In genomic region chr12:112544946-112545701, GRCm38 (mm10) we compare ENCODE assay signal across 12 mouse cellular contexts. TPM values are rescaled to one million over a fixed set of nuclear protein-coding genes. Genes with fewer than 3 reads are reported as not detected.
DNase-seq lines count a peak whose midpoint lies in the region; ATAC-seq and TF ChIP-seq lines count a peak whose summit lies in the region.
"Had no signal": no experiment of that assay in that cellular context is flagged by ENCODE, and none has a peak within 500 bp of the region (broad histone marks: within the 10 kb centered on the region; RNA-seq: fewer than 3 reads in every experiment).

No protein-coding gene starts in this region.

- no peak overlapping the region for H3K4me2 ChIP-seq in liver, embryonic 16.5 days (ENCODE audit: low read depth, low read length)
- H3K4me2 ChIP-seq in liver, postnatal 0 days (ENCODE audit: low read depth, low read length), result no peak overlapping the region
- H3K4me2 ChIP-seq in midbrain, postnatal 0 days (ENCODE audit: low read depth, low read length, poor library complexity, severe bottlenecking), result no peak overlapping the region
- H3K4me2 ChIP-seq: embryonic facial prominence, embryonic 12.5 days; intestine, embryonic 15.5 days had no signal

- no peak for TF ChIP-seq EP300 in liver, postnatal 0 days (IDR thresholded peaks at IDR 0.05; ENCODE audit: low read depth)

- no peak for TF ChIP-seq POLR2A in cerebellum, adult 2 months (IDR thresholded peaks at IDR 0.05; ENCODE audit: borderline replicate concordance, insufficient read depth, low read length)

- TF ChIP-seq CTCF in liver, postnatal 0 days (IDR thresholded peaks at IDR 0.05; ENCODE audit: low read depth), result no peak
- 0 out of 2 replicates have a peak, but pooled peaks have one; percentile 6 for TF ChIP-seq CTCF in midbrain, postnatal 0 days (IDR thresholded peaks at IDR 0.05)
- TF ChIP-seq CTCF in left cerebral cortex, adult 2 months (IDR thresholded peaks at IDR 0.05), result no peak
- no peak for TF ChIP-seq CTCF in cerebellum, adult 2 months (IDR thresholded peaks at IDR 0.05; ENCODE audit: borderline replicate concordance, insufficient read depth, low read depth, low read length)

- DNase-seq in frontal cortex, postnatal 10 days (ENCODE audit: low spot score in 2 of 2), result no peak
- no peak for DNase-seq in liver, postnatal 0 days
- DNase-seq in gastrocnemius, postnatal 14 days, result peak; percentile 60
- DNase-seq in midbrain, postnatal 0 days (ENCODE audit: low spot score), result no peak
- DNase-seq in left cerebral cortex, adult 2 months (ENCODE audit: extremely low spot score in 1 of 2, low spot score in 2 of 2), result no peak
- DNase-seq in cerebellum, adult 2 months, result no peak
- DNase-seq: thymus, adult 18-20 months had no signal

- H3K4me1 ChIP-seq in liver, embryonic 16.5 days (ENCODE audit: control insufficient read depth, low read depth, low read length), result no peaks in the 10 kb centered on the region
- no peaks in the 10 kb centered on the region; the same call in 1 of the 2 replicates for H3K4me1 ChIP-seq in liver, postnatal 0 days (ENCODE audit: insufficient read depth)
- peaks cover 10% of the 10 kb centered on the region; the same call in 1 of the 2 replicates for H3K4me1 ChIP-seq in midbrain, postnatal 0 days (ENCODE audit: insufficient read depth, low read length)
- H3K4me1 ChIP-seq in cerebellum, adult 2 months (ENCODE audit: control insufficient read depth, insufficient read depth, low read length), result no peaks in the 10 kb centered on the region

- 0 out of 2 replicates have a peak, but pooled peaks have one; percentile 25 for ATAC-seq in frontal cortex, adult (ENCODE audit: low TSS enrichment)
- 0 out of 2 replicates have a peak, but pooled peaks have one; percentile 7 for ATAC-seq in liver, embryonic 16.5 days (ENCODE audit: low read depth)
- ATAC-seq in liver, postnatal 0 days, result no peak
- ATAC-seq in midbrain, postnatal 0 days (ENCODE audit: low FRiP score), result no peak
- ATAC-seq: intestine, embryonic 15.5 days had no signal

- intact Hi-C loops in gastrocnemius, postnatal 14 days (cut with DNase I; ENCODE audit: low total_unique reads), result loop anchor here (2.0 to 5.0 kb wide), 2 partner anchors 43 to 400 kb away; no protein-coding TSS in a partner anchor
- intact Hi-C loops in left cerebral cortex, adult 2 months (cut with DNase I), result no loop called here

- H3K4me3 ChIP-seq in liver, embryonic 16.5 days (ENCODE audit: low read depth, low read length), result no peak overlapping the region
- H3K4me3 ChIP-seq in liver, postnatal 0 days (ENCODE audit: low read depth, low read length), result no peak overlapping the region
- no peak overlapping the region for H3K4me3 ChIP-seq in midbrain, postnatal 0 days (ENCODE audit: low read depth, low read length)
- no peak overlapping the region for H3K4me3 ChIP-seq in left cerebral cortex, adult 2 months
- H3K4me3 ChIP-seq in cerebellum, adult 2 months (replicated peaks; ENCODE audit: insufficient read depth, low read depth, low read length), result no peak overlapping the region
- H3K4me3 ChIP-seq: embryonic facial prominence, embryonic 12.5 days; intestine, embryonic 15.5 days had no signal

- H3K27me3 ChIP-seq in liver, embryonic 16.5 days (ENCODE audit: control insufficient read depth, insufficient read depth, low read depth, low read length), result no peaks in the 10 kb centered on the region
- H3K27me3 ChIP-seq in liver, postnatal 0 days (ENCODE audit: insufficient read depth, low read length), result no peaks in the 10 kb centered on the region
- H3K27me3 ChIP-seq in midbrain, postnatal 0 days (ENCODE audit: insufficient read depth, low read length), result peaks cover 3% of the 10 kb centered on the region; the same call in 1 of the 2 replicates
- H3K27me3 ChIP-seq in cerebellum, adult 2 months (ENCODE audit: control insufficient read depth, insufficient read depth, low read length), result no peaks in the 10 kb centered on the region
- H3K27me3 ChIP-seq: embryonic facial prominence, embryonic 12.5 days; intestine, embryonic 15.5 days had no signal

- no peaks in the 10 kb centered on the region for H3K36me3 ChIP-seq in liver, embryonic 16.5 days (ENCODE audit: control insufficient read depth, insufficient read depth)
- H3K36me3 ChIP-seq in liver, postnatal 0 days (replicated peaks; ENCODE audit: insufficient read depth, low read length), result no peaks in the 10 kb centered on the region
- no peaks in the 10 kb centered on the region for H3K36me3 ChIP-seq in midbrain, postnatal 0 days (ENCODE audit: insufficient read depth, low read length)
- H3K36me3 ChIP-seq: embryonic facial prominence, embryonic 12.5 days; intestine, embryonic 15.5 days had no signal

- WGBS in liver, embryonic 16.5 days (ENCODE audit: insufficient replicate concordance), result 43% methylated on average over 12 of the region's 12 CpGs
- 44% methylated on average over 12 of the region's 12 CpGs for WGBS in liver, postnatal 0 days (ENCODE audit: insufficient replicate concordance)
- 32% methylated on average over 12 of the region's 12 CpGs for WGBS in midbrain, postnatal 0 days
- WGBS in cerebellum, adult 2 months, result 53% methylated on average over 12 of the region's 12 CpGs

- H3K27ac ChIP-seq in liver, embryonic 16.5 days (ENCODE audit: low read length), result no peak overlapping the region
- no peak overlapping the region for H3K27ac ChIP-seq in liver, postnatal 0 days (ENCODE audit: low read depth)
- H3K27ac ChIP-seq in midbrain, postnatal 0 days (ENCODE audit: low read depth, low read length), result no peak overlapping the region
- H3K27ac ChIP-seq in left cerebral cortex, adult 2 months, result no peak overlapping the region
- H3K27ac ChIP-seq in cerebellum, adult 2 months (ENCODE audit: insufficient read depth, low read length), result no peak overlapping the region
- H3K27ac ChIP-seq: embryonic facial prominence, embryonic 12.5 days; intestine, embryonic 15.5 days; liver, embryonic 14.5 days had no signal

- H3K9ac ChIP-seq in liver, embryonic 16.5 days (ENCODE audit: low read depth, low read length), result no peak overlapping the region
- no peak overlapping the region for H3K9ac ChIP-seq in liver, postnatal 0 days (replicated peaks)
- H3K9ac ChIP-seq in midbrain, postnatal 0 days (replicated peaks; ENCODE audit: low read length, poor library complexity, severe bottlenecking), result 0 out of 2 replicates have a peak overlapping the region, but pooled peaks have one; percentile 24
- H3K9ac ChIP-seq: embryonic facial prominence, embryonic 12.5 days; intestine, embryonic 15.5 days; liver, embryonic 14.5 days had no signal

- H3K9me3 ChIP-seq in liver, embryonic 16.5 days (replicated peaks; ENCODE audit: control insufficient read depth, low read length), result no peaks in the 10 kb centered on the region
- H3K9me3 ChIP-seq in liver, postnatal 0 days (ENCODE audit: low read length), result no peaks in the 10 kb centered on the region
- no peaks in the 10 kb centered on the region for H3K9me3 ChIP-seq in midbrain, postnatal 0 days (ENCODE audit: low read length)
- H3K9me3 ChIP-seq: embryonic facial prominence, embryonic 12.5 days; intestine, embryonic 15.5 days had no signal

RNA-seq across cellular contexts. Expression of gene Tmem179, which starts 28.6 kb away (rescaled TPM):
- 0.06 TPM in 1 of 2 replicates, not detected in the other for polyA plus RNA-seq in liver, embryonic 16.5 days (2015; fragmentation: Nextera tagmentation; extraction: Ambion mirVana)
- polyA plus RNA-seq in liver, postnatal 0 days (2015; fragmentation: Nextera tagmentation; extraction: Ambion mirVana), result not detected in 2 replicates
- not detected for total RNA-seq in gastrocnemius, postnatal 14 days (2021)
- 118 and 132 TPM in 2 replicates for total RNA-seq in midbrain, postnatal 0 days (2014; rRNA removed)
- polyA plus RNA-seq in midbrain, postnatal 0 days (2015; fragmentation: Nextera tagmentation; extraction: Ambion mirVana), result 124 and 126 TPM in 2 replicates
- total RNA-seq in left cerebral cortex, adult 2 months (2021), result 100 to 1,000 TPM; 122 TPM
- polyA plus RNA-seq in cerebellum, adult 2 months (2012; rRNA removed), result 51.7 and 71.0 TPM in 2 replicates

RNA-seq across cellular contexts. Expression of gene Inf2, which starts 43.5 kb away (rescaled TPM):
- 1.2 and 2.7 TPM in 2 replicates for polyA plus RNA-seq in liver, embryonic 16.5 days (2015; fragmentation: Nextera tagmentation; extraction: Ambion mirVana)
- 1.8 and 1.9 TPM in 2 replicates for polyA plus RNA-seq in liver, postnatal 0 days (2015; fragmentation: Nextera tagmentation; extraction: Ambion mirVana)
- total RNA-seq in gastrocnemius, postnatal 14 days (2021), result 10 to 100 TPM; 15.0 to 16.1 TPM
- 3.6 and 3.7 TPM in 2 replicates for total RNA-seq in midbrain, postnatal 0 days (2014; rRNA removed)
- polyA plus RNA-seq in midbrain, postnatal 0 days (2015; fragmentation: Nextera tagmentation; extraction: Ambion mirVana), result 1.3 TPM in 2 replicates
- total RNA-seq in left cerebral cortex, adult 2 months (2021), result 100 to 1,000 TPM; 131 to 151 TPM
- polyA plus RNA-seq in cerebellum, adult 2 months (2012; rRNA removed), result 34.9 and 41.8 TPM in 2 replicates

RNA-seq across cellular contexts. Expression of gene A530016L24Rik, which starts 55.9 kb away (rescaled TPM):
- polyA plus RNA-seq in liver, embryonic 16.5 days (2015; fragmentation: Nextera tagmentation; extraction: Ambion mirVana), result 0.04 and 0.09 TPM in 2 replicates
- polyA plus RNA-seq in liver, postnatal 0 days (2015; fragmentation: Nextera tagmentation; extraction: Ambion mirVana), result 0.06 TPM in 1 of 2 replicates, not detected in the other
- under 1 TPM; 0.82 to 0.96 TPM for total RNA-seq in gastrocnemius, postnatal 14 days (2021)
- total RNA-seq in midbrain, postnatal 0 days (2014; rRNA removed), result 0.05 TPM in 1 of 2 replicates, not detected in the other
- 0.05 TPM in 1 of 2 replicates, not detected in the other for polyA plus RNA-seq in midbrain, postnatal 0 days (2015; fragmentation: Nextera tagmentation; extraction: Ambion mirVana)
- not detected for total RNA-seq in left cerebral cortex, adult 2 months (2021)
- 0.08 TPM in 1 of 2 replicates, not detected in the other for polyA plus RNA-seq in cerebellum, adult 2 months (2012; rRNA removed)
- polyA plus RNA-seq: embryonic facial prominence, embryonic 12.5 days had no signal

Comparison
In these comparisons a context has a peak if more than half of its experiments do, and no peak if none do; other contexts are left out.
1. ATAC-seq: peak in frontal cortex, adult (single experiment) and liver, embryonic 16.5 days (single experiment); none in liver, postnatal 0 days (single experiment) and midbrain, postnatal 0 days (single experiment).
2. RNA of gene Tmem179, which starts 28.6 kb away (polyA plus RNA-seq): 124 to 126 TPM in midbrain, postnatal 0 days and 51.7 to 71.0 TPM in cerebellum, adult 2 months; 0.06 TPM in liver, embryonic 16.5 days and not detected in liver, postnatal 0 days; every median in the first group is over 10 times any median in the second.